1 mouse cellular context compared by ENCODE assay signal in genomic region chr9:45981331-45981730, GRCm38 (mm10).
TF ChIP-seq lines count a peak whose summit lies in the region.

No protein-coding gene starts in this region.

TF ChIP-seq in CH12.LX, 34 proteins besides CTCF, POLR2A, EP300 and RAD21:
- TF ChIP-seq POLR2AphosphoS2 (IDR thresholded peaks at IDR 0.05; ENCODE audit: low read depth, low read length) (no peak), ZNF384 (IDR thresholded peaks at IDR 0.05; ENCODE audit: low read depth, low read length) (peak; percentile 75), MYC (IDR thresholded peaks at IDR 0.05; ENCODE audit: low read depth, low read length) (peak; percentile 70; the same call in 1 of the 2 replicates), SIN3A (IDR thresholded peaks at IDR 0.05; ENCODE audit: low read length) (no peak)
